Mouse (Mus musculus) natural killer cell, adult 2 months (primary cell): ENCODE data around the gene Prkag1.

Experiments
- DNase-seq, 2 experiments: peaks; one replicate each; pipeline ENCODE4 v3.0.0; 2022; ENCODE audit warnings: low spot score in 2 of 2

Gene Prkag1

DNA sequence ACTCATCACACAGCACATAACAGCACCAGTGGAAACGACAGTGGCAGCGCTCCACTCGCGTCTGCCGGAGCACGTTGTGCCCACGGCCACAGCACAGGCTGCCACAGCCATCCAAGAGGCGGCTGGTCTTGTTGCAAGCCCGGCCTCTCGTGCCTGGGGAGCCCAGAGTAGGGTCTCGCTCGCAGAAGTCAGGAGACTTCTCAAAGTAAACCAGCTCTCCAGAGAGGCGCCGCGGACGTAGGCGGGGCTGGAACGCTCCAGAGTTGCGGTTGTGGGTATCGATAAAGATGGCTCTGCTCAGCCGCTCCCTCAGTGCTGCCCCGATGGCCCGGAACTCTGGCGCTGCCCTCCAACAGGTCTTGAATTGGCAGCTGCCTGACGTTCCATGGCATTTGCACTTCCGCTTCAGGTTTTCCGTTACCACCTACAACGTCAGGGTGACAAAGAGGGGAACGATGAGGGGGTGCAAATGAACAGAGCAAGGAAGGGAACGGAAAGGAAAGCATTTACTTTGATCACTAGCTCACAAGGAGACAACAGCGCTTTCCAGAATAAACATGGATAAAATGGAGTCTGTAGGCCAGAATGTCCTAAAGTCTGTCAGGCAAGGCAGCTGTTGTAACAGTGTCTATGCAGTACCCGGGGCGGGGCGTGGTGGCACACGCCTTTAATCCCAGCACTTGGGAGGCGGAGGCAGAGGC lies 58.7 kb downstream of the Prkag1 start:
- peak in 1 of 2 experiments; percentile 37 for DNase-seq

DNA sequence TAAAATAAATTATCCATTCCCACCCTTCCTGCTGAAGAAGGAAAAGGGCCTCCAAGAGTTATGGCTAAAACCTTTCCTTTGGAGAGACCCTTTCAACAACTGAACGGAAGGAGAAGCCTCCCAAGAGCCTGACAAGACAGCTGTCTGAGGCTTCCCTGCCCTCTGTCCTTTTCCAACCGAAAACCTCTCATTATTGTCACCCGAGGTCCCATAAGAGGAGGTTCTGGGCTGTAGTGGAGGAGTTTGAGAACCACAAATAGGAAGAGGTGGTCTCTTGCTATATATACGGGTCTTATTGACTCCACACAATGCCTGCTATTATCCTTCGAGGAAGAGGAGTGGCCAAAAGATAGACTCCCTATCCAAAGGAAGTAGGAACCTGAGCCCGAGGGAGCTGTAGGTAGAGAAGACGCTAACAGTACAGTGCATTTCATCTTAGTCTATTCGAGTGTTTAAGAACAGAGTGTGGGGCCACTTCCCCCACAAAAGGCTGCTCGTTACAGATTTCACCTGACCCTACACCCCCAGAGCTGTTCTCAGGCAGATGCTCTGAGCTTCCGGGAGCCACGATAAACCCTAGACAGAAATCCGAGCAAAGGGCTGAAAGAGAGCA lies 59.4 kb downstream of the Prkag1 start:
- DNase-seq, result no peak

DNA sequence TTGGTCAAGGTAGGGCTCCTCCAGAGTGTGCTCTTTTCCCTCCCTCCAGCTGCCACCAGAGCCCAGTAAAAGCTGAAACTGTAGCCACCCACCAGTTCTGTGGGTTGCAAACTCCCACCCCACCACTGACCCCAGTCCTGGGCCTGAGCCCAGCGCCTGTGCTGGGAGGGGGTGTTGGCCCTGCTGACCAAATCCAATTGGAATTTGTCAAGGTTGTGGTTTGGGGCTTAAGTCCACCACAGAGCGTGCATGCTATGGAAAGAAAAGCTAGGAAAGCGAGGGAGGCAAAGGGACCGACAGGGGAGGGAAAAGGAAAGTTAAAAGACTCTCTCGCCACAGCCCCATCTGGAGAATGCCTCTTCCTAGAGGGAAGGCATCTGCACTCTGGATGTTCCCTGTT lies 63.1 kb downstream of the Prkag1 start:
- no peak for DNase-seq

DNA sequence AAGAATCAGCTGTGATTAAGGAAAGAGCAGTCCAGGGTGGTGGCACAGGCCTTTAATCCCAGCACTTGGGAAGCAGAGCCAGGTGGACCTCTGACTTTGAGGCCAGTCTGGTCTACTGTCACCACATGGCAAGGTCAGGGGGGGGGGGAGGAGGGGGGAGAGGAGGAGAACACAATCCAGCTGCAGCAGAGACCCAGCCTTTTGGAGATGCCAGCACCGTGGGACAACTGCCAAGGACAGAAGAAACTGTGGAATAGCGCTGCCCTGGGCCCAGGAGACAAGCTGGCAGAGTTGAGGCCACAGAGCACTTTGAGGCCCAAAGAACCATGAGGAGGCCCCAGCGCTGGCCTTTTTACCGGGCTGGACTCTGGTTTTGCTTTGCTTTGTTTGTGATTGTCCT lies 65.4 kb downstream of the Prkag1 start:
- DNase-seq, result no peak
